Mouse (Mus musculus) hindbrain, postnatal 0 days (tissue): ENCODE data around the gene Tmco1. TPM values are rescaled to one million over a fixed set of nuclear protein-coding genes. Genes with fewer than 3 reads are reported as not detected.
A peak's percentile ranks its signal among the peaks of the same experiment; 100 is the strongest.

Experiments
- ATAC-seq: fragments of 200-750 bp; cut with Nextera tagmentation; 2 replicates; pipeline ENCODE4 v1.8.0; 2017; ENCODE audit warnings: mild to moderate bottlenecking, moderate TSS enrichment, moderate library complexity
- DNase-seq: peaks from one replicate; pipeline ENCODE4 v3.0.0-alpha.2; 2015; ENCODE audit warnings: low spot score
- H3K27ac ChIP-seq: fragments of 300-500 bp; sonication (generic); 2 replicates; pipeline ENCODE4 v1.5.1; 2014; ENCODE audit warnings: mild to moderate bottlenecking
- H3K27me3 ChIP-seq: fragments of 300-500 bp; sonication (generic); 2 replicates; pipeline ENCODE4 v1.6.1; 2014; ENCODE audit warnings: low read length, mixed read lengths; ENCODE audit not compliant: insufficient read depth
- H3K36me3 ChIP-seq: fragments of 300-500 bp; sonication (generic); 2 replicates; pipeline ENCODE4 v1.6.1; 2014; ENCODE audit warnings: low read length, mixed read lengths; ENCODE audit not compliant: insufficient read depth
- H3K4me1 ChIP-seq: fragments of 300-500 bp; sonication (generic); 2 replicates; pipeline ENCODE4 v1.6.1; 2014; ENCODE audit warnings: antibody characterized with exemption, low read length, mixed read lengths; ENCODE audit not compliant: insufficient read depth
- H3K4me2 ChIP-seq: fragments of 300-500 bp; sonication (generic); 2 replicates; pipeline ENCODE4 v1.6.1; 2014; ENCODE audit warnings: low read depth, mild to moderate bottlenecking, low read length, moderate library complexity, mixed read lengths
- H3K4me3 ChIP-seq: fragments of 300-500 bp; sonication (generic); 2 replicates; pipeline ENCODE4 v1.5.1; 2014; ENCODE audit warnings: low read length
- H3K9ac ChIP-seq: fragments of 300-500 bp; sonication (generic); replicated peaks from 2 replicates; pipeline ENCODE4 v1.6.1; 2014; ENCODE audit warnings: mild to moderate bottlenecking, low read length, moderate library complexity, mixed read lengths
- H3K9me3 ChIP-seq: fragments of 300-500 bp; sonication (generic); 2 replicates; pipeline ENCODE4 v1.6.1; 2016; ENCODE audit warnings: low read length, mixed read lengths
- CTCF ChIP-seq: IDR thresholded peaks from 2 replicates; pipeline ENCODE4 v1.5.1; 2016; ENCODE audit warnings: antibody characterized with exemption, control low read depth, low read depth
- WGBS: fragments of 180-500 bp; shearing (Covaris S2); extraction: QIAGEN DNeasy Blood & Tissue Kit; methylation state at CpG from one replicate; pipeline ENCODE4 v1.1.7; 2014; 5-methylcytosine and 5-hydroxymethylcytosine counted together
- polyA plus RNA-seq: library from polyadenylated mRNA; unstranded; fragments of >200 nt; fragmentation: Nextera tagmentation; extraction: Ambion mirVana; gene quantifications from 2 replicates; pipeline ENCODE4 v1.2.1, GENCODE M21; 2015
- total RNA-seq: library from RNA; depleted of rRNA; stranded (reverse); fragments of >200 nt; gene quantifications from 2 replicates; pipeline ENCODE4 v1.2.3, GENCODE M21; 2014

Gene Tmco1
- total and polyA plus RNA-seq, 2 experiments from 2014 or later: 63.2 to 70.4 TPM

- Histone ChIP-seq H3K27me3 (no peaks in the 10 kb centered on the region), H3K27ac (no peak overlapping the region), H3K36me3 (no peaks in the 10 kb centered on the region), H3K4me3 (peak overlapping the region; percentile 90), H3K9me3 (no peaks in the 10 kb centered on the region), H3K4me2 (peak overlapping the region; percentile 68), H3K9ac (peak overlapping the region; percentile 76; the same call in 1 of the 2 replicates), H3K4me1 (peaks cover 7% of the 10 kb centered on the region; the same call in 1 of the 2 replicates)
- no peak for ATAC-seq
- DNase-seq: no peak
- TF ChIP-seq CTCF: no peak
- WGBS: 47% methylated on average over 5 of the region's 5 CpGs
Observed at GRCm38 (mm10) chr1:167282768-167283167, 25.4 kb upstream of the Tmco1 start.

GRCm38 (mm10) chr1:167283441-167284257, 24.5 kb upstream of the Tmco1 start:
- WGBS: under 1% methylated on average over 44 of the region's 44 CpGs
- H3K27ac ChIP-seq: peak overlapping the region; percentile 95
- peaks cover 7% of the 10 kb centered on the region; the same call in 1 of the 2 replicates for H3K4me1 ChIP-seq
- H3K4me2 ChIP-seq: peak overlapping the region; percentile 68
- DNase-seq: peak; percentile 77
- peak overlapping the region; percentile 76 for H3K9ac ChIP-seq
- ATAC-seq: peak; percentile 24; the same call in 1 of the 2 replicates
- H3K36me3 ChIP-seq: no peaks in the 10 kb centered on the region
- H3K4me3 ChIP-seq: peak overlapping the region; percentile 90
- no peaks in the 10 kb centered on the region for H3K27me3 ChIP-seq
- no peaks in the 10 kb centered on the region for H3K9me3 ChIP-seq
- peak; percentile 13; the same call in 1 of the 2 replicates for TF ChIP-seq CTCF

- WGBS: under 1% methylated on average over 66 of the region's 73 CpGs
- peak; percentile 55 for ATAC-seq
Observed at GRCm38 (mm10) chr1:167284258-167284836, 23.8 kb upstream of the Tmco1 start.

GRCm38 (mm10) chr1:167284837-167285319, 23.3 kb upstream of the Tmco1 start:
- Histone ChIP-seq H3K27me3 (no peaks in the 10 kb centered on the region), H3K27ac (peak overlapping the region; percentile 95), H3K4me1 (peaks cover 7% of the 10 kb centered on the region; the same call in 1 of the 2 replicates), H3K36me3 (no peaks in the 10 kb centered on the region), H3K9ac (peak overlapping the region; percentile 76), H3K4me3 (peak overlapping the region; percentile 90), H3K9me3 (no peaks in the 10 kb centered on the region), H3K4me2 (peak overlapping the region; percentile 68)
- ATAC-seq: peak; percentile 89
- 0 out of 2 replicates have a peak, but pooled peaks have one; percentile 15 for TF ChIP-seq CTCF
- peak; percentile 88 for DNase-seq
- WGBS: under 1% methylated on average over 50 of the region's 51 CpGs

More at GRCm38 (mm10) chr1:167284258-167284836, 23.8 kb upstream of the Tmco1 start:
- Histone ChIP-seq H3K36me3 (no peaks in the 10 kb centered on the region), H3K4me3 (peak overlapping the region; percentile 90), H3K27me3 (no peaks in the 10 kb centered on the region), H3K27ac (peak overlapping the region; percentile 95), H3K4me1 (peaks cover 7% of the 10 kb centered on the region; the same call in 1 of the 2 replicates), H3K9ac (peak overlapping the region; percentile 76), H3K9me3 (no peaks in the 10 kb centered on the region), H3K4me2 (peak overlapping the region; percentile 68)
- DNase-seq: peak; percentile 82
- no peak for TF ChIP-seq CTCF

- peaks cover 7% of the 10 kb centered on the region; the same call in 1 of the 2 replicates for H3K4me1 ChIP-seq
- TF ChIP-seq CTCF: no peak
- no peak for ATAC-seq
- WGBS: 0% methylated on average over 2 of the region's 2 CpGs
- H3K4me2 ChIP-seq: peak within 1 kb of the TSS; percentile 68
- H3K9me3 ChIP-seq: no peaks in the 10 kb centered on the region
- peak within 1 kb of the TSS; percentile 90 for H3K4me3 ChIP-seq
- H3K27ac ChIP-seq: peak within 1 kb of the TSS; percentile 95
- H3K27me3 ChIP-seq: no peaks in the 10 kb centered on the region
- no peak for DNase-seq
- H3K36me3 ChIP-seq: no peaks in the 10 kb centered on the region
- H3K9ac ChIP-seq: peak within 1 kb of the TSS; percentile 76
Observed at GRCm38 (mm10) chr1:167285320-167285355, 23.0 kb upstream of the Tmco1 start, which contains the start of gene Uck2. TSS of gene Uck2 (minus strand) at chr1:167285320.

- H3K4me3 ChIP-seq: peak overlapping the region; percentile 90
- no peaks in the 10 kb centered on the region for H3K36me3 ChIP-seq
- H3K27me3 ChIP-seq: no peaks in the 10 kb centered on the region
- no peak for TF ChIP-seq CTCF
- 2% methylated on average over 8 of the region's 8 CpGs for WGBS
- DNase-seq (no peak), ATAC-seq (no peak)
- H3K4me2 ChIP-seq: peak overlapping the region; percentile 68
- peak overlapping the region; percentile 76 for H3K9ac ChIP-seq
- no peaks in the 10 kb centered on the region for H3K9me3 ChIP-seq
- H3K27ac ChIP-seq: peak overlapping the region; percentile 95
- H3K4me1 ChIP-seq: peaks cover 7% of the 10 kb centered on the region; the same call in 1 of the 2 replicates
Observed at GRCm38 (mm10) chr1:167285356-167285755, 22.8 kb upstream of the Tmco1 start.
